Mouse (Mus musculus) heart, embryonic 16.5 days (tissue): ENCODE measurements around the gene Stub1. TPM values are rescaled to one million over a fixed set of nuclear protein-coding genes. Genes with fewer than 3 reads are reported as not detected.

Source experiments
- ATAC-seq: fragments of 200-750 bp; cut with Nextera tagmentation; replicated peaks from 2 replicates; pipeline ENCODE4 v1.8.0; 2017; ENCODE audit warnings: moderate number of reproducible peaks; ENCODE audit not compliant: insufficient read depth, low FRiP score; ENCODE audit errors: extremely low read depth
- H3K27ac ChIP-seq: fragments of 300-500 bp; sonication (generic); 2 replicates; pipeline ENCODE4 v1.5.1; 2014; ENCODE audit warnings: mild to moderate bottlenecking, low read length, control low read depth, moderate library complexity
- H3K27me3 ChIP-seq: fragments of 300-500 bp; sonication (generic); 2 replicates; pipeline ENCODE4 v1.6.1; 2014; ENCODE audit warnings: low read length, mixed read lengths; ENCODE audit not compliant: control insufficient read depth, insufficient read depth
- H3K36me3 ChIP-seq: fragments of 300-500 bp; sonication (generic); 2 replicates; pipeline ENCODE4 v1.6.1; 2014; ENCODE audit not compliant: control insufficient read depth, insufficient read depth
- H3K4me1 ChIP-seq: fragments of 300-500 bp; sonication (generic); 2 replicates; pipeline ENCODE4 v1.6.1; 2014; ENCODE audit warnings: low read length, mixed read lengths; ENCODE audit not compliant: control insufficient read depth, insufficient read depth
- H3K4me2 ChIP-seq: fragments of 300-500 bp; sonication (generic); 2 replicates; pipeline ENCODE4 v1.6.1; 2014; ENCODE audit warnings: low read depth, mild to moderate bottlenecking, control low read depth, low read length
- H3K4me3 ChIP-seq: fragments of 300-500 bp; sonication (generic); 2 replicates; pipeline ENCODE4 v1.5.1; 2014; ENCODE audit warnings: mild to moderate bottlenecking, control low read depth, low read length
- H3K9ac ChIP-seq: fragments of 300-500 bp; sonication (generic); 2 replicates; pipeline ENCODE4 v1.6.1; 2014; ENCODE audit warnings: low read length, control low read depth
- H3K9me3 ChIP-seq: fragments of 300-500 bp; sonication (generic); replicated peaks from 2 replicates; pipeline ENCODE4 v1.6.1; 2016; ENCODE audit warnings: low read length; ENCODE audit not compliant: control insufficient read depth
- WGBS: fragments of 180-500 bp; shearing (Covaris S2); extraction: QIAGEN DNeasy Blood & Tissue Kit; methylation state at CpG from one replicate; pipeline ENCODE4 v1.1.7; 2014; 5-methylcytosine and 5-hydroxymethylcytosine counted together
- polyA plus RNA-seq: library from polyadenylated mRNA; unstranded; fragments of >200 nt; fragmentation: Nextera tagmentation; extraction: Ambion mirVana; gene quantifications from 2 replicates; pipeline ENCODE4 v1.2.1, GENCODE M21; 2015

The Stub1 gene
- polyA plus RNA-seq, 1 experiment from 2014 or later, result 292 TPM

- H3K27me3 ChIP-seq, result no peaks in the 10 kb centered on the region
- no peak for ATAC-seq
- H3K4me1 ChIP-seq, result peaks cover 23% of the 10 kb centered on the region
- peaks cover 35% of the 10 kb centered on the region for H3K36me3 ChIP-seq
- H3K4me2 ChIP-seq, result no peak within 1 kb of the TSS
- H3K9ac ChIP-seq, result no peak within 1 kb of the TSS
- H3K27ac ChIP-seq, result no peak within 1 kb of the TSS
- no peak within 1 kb of the TSS for H3K4me3 ChIP-seq
- no peaks in the 10 kb centered on the region for H3K9me3 ChIP-seq
- WGBS, result 90% methylated on average over 22 of the region's 22 CpGs
Measured at GRCm38 (mm10) chr17:25841117-25841880, 8.1 kb upstream of the Stub1 start, which contains the start of gene Gm20683. TSS of gene Gm20683 (minus strand) at chr17:25841763.

GRCm38 (mm10) chr17:25840519-25840918 lies 7.3 kb upstream of the Stub1 start:
- Histone ChIP-seq H3K4me2 (no peak overlapping the region), H3K4me1 (peaks cover 30% of the 10 kb centered on the region), H3K36me3 (peaks cover 35% of the 10 kb centered on the region), H3K27me3 (no peaks in the 10 kb centered on the region), H3K9me3 (no peaks in the 10 kb centered on the region), H3K4me3 (no peak overlapping the region), H3K27ac (no peak overlapping the region), H3K9ac (no peak overlapping the region)
- no peak for ATAC-seq
- 98% methylated on average over 6 of the region's 6 CpGs for WGBS

- Histone ChIP-seq H3K9ac (no peak overlapping the region), H3K4me2 (no peak overlapping the region), H3K4me1 (peaks cover 35% of the 10 kb centered on the region), H3K36me3 (peaks cover 35% of the 10 kb centered on the region), H3K27me3 (no peaks in the 10 kb centered on the region), H3K27ac (no peak overlapping the region), H3K4me3 (no peak overlapping the region), H3K9me3 (no peaks in the 10 kb centered on the region)
- WGBS, result 81% methylated on average over 14 of the region's 14 CpGs
- no peak for ATAC-seq
Measured at GRCm38 (mm10) chr17:25839455-25840235, 6.4 kb upstream of the Stub1 start.

- H3K4me3 ChIP-seq, result no peak overlapping the region
- ATAC-seq, result no peak
- no peaks in the 10 kb centered on the region for H3K27me3 ChIP-seq
- peaks cover 35% of the 10 kb centered on the region for H3K36me3 ChIP-seq
- no peak overlapping the region for H3K27ac ChIP-seq
- no peak overlapping the region for H3K4me2 ChIP-seq
- WGBS, result 85% methylated on average over 4 of the region's 4 CpGs
- H3K9me3 ChIP-seq, result no peaks in the 10 kb centered on the region
- H3K4me1 ChIP-seq, result peaks cover 40% of the 10 kb centered on the region
- no peak overlapping the region for H3K9ac ChIP-seq
Measured at GRCm38 (mm10) chr17:25838904-25839303, 5.7 kb upstream of the Stub1 start.

- no peaks in the 10 kb centered on the region for H3K9me3 ChIP-seq
- H3K36me3 ChIP-seq, result peaks cover 35% of the 10 kb centered on the region
- peak overlapping the region; percentile 77; the same call in 1 of the 2 replicates for H3K4me2 ChIP-seq
- peak overlapping the region; percentile 66 for H3K27ac ChIP-seq
- no peak for ATAC-seq
- no peak overlapping the region for H3K4me3 ChIP-seq
- H3K27me3 ChIP-seq, result no peaks in the 10 kb centered on the region
- peaks cover 35% of the 10 kb centered on the region for H3K4me1 ChIP-seq
- 36% methylated on average over 3 of the region's 3 CpGs for whole genome bisulfite sequencing
- no peak overlapping the region; the same call in 1 of the 2 replicates for H3K9ac ChIP-seq
Measured at GRCm38 (mm10) chr17:25837533-25837932, 4.3 kb upstream of the Stub1 start.

GRCm38 (mm10) chr17:25837076-25837410 lies 3.8 kb upstream of the Stub1 start, which contains the start of gene Rhbdl1:
TSS of gene Rhbdl1 (minus strand) at chr17:25837295.
- ATAC-seq, result 0 out of 2 replicates have a peak, but pooled peaks have one; percentile 2
- Histone ChIP-seq H3K9ac (peak within 1 kb of the TSS; percentile 77), H3K4me2 (peak within 1 kb of the TSS; percentile 77), H3K27me3 (no peaks in the 10 kb centered on the region), H3K36me3 (peaks cover 30% of the 10 kb centered on the region), H3K4me3 (peak within 1 kb of the TSS; percentile 43), H3K27ac (peak within 1 kb of the TSS; percentile 66), H3K9me3 (no peaks in the 10 kb centered on the region), H3K4me1 (peaks cover 36% of the 10 kb centered on the region)
- WGBS, result under 1% methylated on average over 21 of the region's 29 CpGs

- Histone ChIP-seq H3K9me3 (no peaks in the 10 kb centered on the region), H3K27me3 (no peaks in the 10 kb centered on the region), H3K9ac (peak overlapping the region; percentile 77), H3K36me3 (peaks cover 28% of the 10 kb centered on the region), H3K4me2 (peak overlapping the region; percentile 77), H3K4me3 (peak overlapping the region; percentile 43), H3K27ac (peak overlapping the region; percentile 66), H3K4me1 (peaks cover 41% of the 10 kb centered on the region)
- WGBS, result 23% methylated on average over 22 of the region's 23 CpGs
- ATAC-seq, result no peak
Measured at GRCm38 (mm10) chr17:25836397-25837075, 3.3 kb upstream of the Stub1 start.

- Histone ChIP-seq H3K36me3 (peaks cover 28% of the 10 kb centered on the region), H3K4me1 (peaks cover 49% of the 10 kb centered on the region), H3K27ac (no peak overlapping the region), H3K9me3 (no peaks in the 10 kb centered on the region), H3K4me2 (no peak overlapping the region), H3K27me3 (no peaks in the 10 kb centered on the region), H3K4me3 (no peak overlapping the region), H3K9ac (peak overlapping the region; percentile 9; the same call in 1 of the 2 replicates)
- ATAC-seq, result no peak
- 93% methylated on average over 16 of the region's 16 CpGs for WGBS
Measured at GRCm38 (mm10) chr17:25835816-25836215, 2.6 kb upstream of the Stub1 start.
